Mouse (Mus musculus) hindbrain, embryonic 10.5 days (tissue): ENCODE results near the gene Odf2. TPM values are rescaled to one million over a fixed set of nuclear protein-coding genes. Genes with fewer than 3 reads are reported as not detected.

Experiments used
- DNase-seq: peaks from one replicate; pipeline ENCODE4 v3.0.0-alpha.2; 2017; ENCODE audit warnings: low spot score
- H3K27ac ChIP-seq: fragments of 300-500 bp; sonication (generic); 2 replicates; pipeline ENCODE4 v1.5.1; 2016; ENCODE audit warnings: mild to moderate bottlenecking, moderate library complexity
- H3K27me3 ChIP-seq: fragments of 300-500 bp; sonication (generic); 2 replicates; pipeline ENCODE4 v1.6.1; 2016; ENCODE audit warnings: mild to moderate bottlenecking; ENCODE audit not compliant: poor library complexity, insufficient read depth, severe bottlenecking
- H3K36me3 ChIP-seq: fragments of 300-500 bp; sonication (generic); 2 replicates; pipeline ENCODE4 v1.6.1; 2016; ENCODE audit warnings: mild to moderate bottlenecking, moderate library complexity
- H3K4me1 ChIP-seq: fragments of 300-500 bp; sonication (generic); replicated peaks from 2 replicates; pipeline ENCODE4 v1.6.1; 2016; ENCODE audit warnings: mild to moderate bottlenecking
- H3K4me3 ChIP-seq: fragments of 300-500 bp; sonication (generic); 2 replicates; pipeline ENCODE4 v1.5.1; 2016; ENCODE audit warnings: mild to moderate bottlenecking, moderate library complexity
- H3K9me3 ChIP-seq: fragments of 300-500 bp; sonication (generic); 2 replicates; pipeline ENCODE4 v1.6.1; 2016; ENCODE audit warnings: mild to moderate bottlenecking, moderate library complexity
- WGBS: fragments of 180-500 bp; shearing (Covaris S2); methylation state at CpG from one replicate; pipeline ENCODE4 v1.1.7; 2016; 5-methylcytosine and 5-hydroxymethylcytosine counted together
- polyA plus RNA-seq: library from polyadenylated mRNA; unstranded; fragments of >200 nt; fragmentation: Nextera tagmentation; extraction: Ambion mirVana; gene quantifications from 2 replicates; pipeline ENCODE4 v1.2.1, GENCODE M21; 2016

Gene Odf2
- 111 and 114 TPM in 2 replicates for polyA plus RNA-seq

GRCm38 (mm10) chr2:29889066-29889944, at the start of gene Odf2:
Gene Odf2 (plus strand): TSS chr2:29889221.
- Histone ChIP-seq H3K27me3 (no peaks in the 10 kb centered on the region), H3K4me3 (peak within 1 kb of the TSS; percentile 99), H3K9me3 (no peaks in the 10 kb centered on the region), H3K27ac (peak within 1 kb of the TSS; percentile 97), H3K36me3 (peaks cover 36% of the 10 kb centered on the region), H3K4me1 (peaks cover 23% of the 10 kb centered on the region)
- peak; percentile 100 for DNase-seq
- 1% methylated on average over 70 of the region's 70 CpGs for WGBS

GRCm38 (mm10) chr2:29839460-29839859, 49.6 kb upstream of the Odf2 start:
- H3K27me3 ChIP-seq: peaks cover 16% of the 10 kb centered on the region
- H3K27ac ChIP-seq: peak overlapping the region; percentile 100
- H3K4me3 ChIP-seq: peak overlapping the region; percentile 29
- H3K9me3 ChIP-seq: no peaks in the 10 kb centered on the region
- 23% methylated on average over 4 of the region's 4 CpGs for WGBS
- peak; percentile 91 for DNase-seq
- H3K36me3 ChIP-seq: peaks cover 62% of the 10 kb centered on the region
- H3K4me1 ChIP-seq: peaks cover 97% of the 10 kb centered on the region

GRCm38 (mm10) chr2:29843231-29844105, 45.6 kb upstream of the Odf2 start:
- Histone ChIP-seq H3K9me3 (no peaks in the 10 kb centered on the region), H3K27ac (peak overlapping the region; percentile 100), H3K4me3 (peak overlapping the region; percentile 91), H3K36me3 (peaks cover 55% of the 10 kb centered on the region), H3K27me3 (peaks cover 55% of the 10 kb centered on the region), H3K4me1 (peaks cover 95% of the 10 kb centered on the region)
- WGBS: 35% methylated on average over 9 of the region's 9 CpGs
- DNase-seq: peak; percentile 79

- Histone ChIP-seq H3K36me3 (peaks cover 55% of the 10 kb centered on the region), H3K4me3 (peak overlapping the region; percentile 91), H3K27ac (peak overlapping the region; percentile 100)
Measured at GRCm38 (mm10) chr2:29844115-29844514, 44.9 kb upstream of the Odf2 start.

GRCm38 (mm10) chr2:29844661-29845060, 44.4 kb upstream of the Odf2 start:
- H3K4me1 ChIP-seq: peaks cover 95% of the 10 kb centered on the region
- peaks cover 55% of the 10 kb centered on the region for H3K36me3 ChIP-seq
- peak; percentile 19 for DNase-seq
- peak overlapping the region; percentile 100 for H3K27ac ChIP-seq
- WGBS: 7% methylated on average over 3 of the region's 3 CpGs
- H3K9me3 ChIP-seq: no peaks in the 10 kb centered on the region
- peak overlapping the region; percentile 91 for H3K4me3 ChIP-seq
- H3K27me3 ChIP-seq: peaks cover 55% of the 10 kb centered on the region

More at GRCm38 (mm10) chr2:29844115-29844514, 44.9 kb upstream of the Odf2 start:
- Histone ChIP-seq H3K4me1 (peaks cover 95% of the 10 kb centered on the region), H3K9me3 (no peaks in the 10 kb centered on the region), H3K27me3 (peaks cover 55% of the 10 kb centered on the region)
- no peak for DNase-seq
- WGBS: 31% methylated on average over 2 of the region's 2 CpGs

GRCm38 (mm10) chr2:29845636-29846035, 43.4 kb upstream of the Odf2 start:
- no peak for DNase-seq
- H3K36me3 ChIP-seq: peaks cover 51% of the 10 kb centered on the region
- peaks cover 95% of the 10 kb centered on the region for H3K4me1 ChIP-seq
- peaks cover 55% of the 10 kb centered on the region for H3K27me3 ChIP-seq
- 4% methylated on average over 25 of the region's 25 CpGs for WGBS
- H3K27ac ChIP-seq: peak overlapping the region; percentile 100
- peak overlapping the region; percentile 91 for H3K4me3 ChIP-seq
- no peaks in the 10 kb centered on the region for H3K9me3 ChIP-seq

GRCm38 (mm10) chr2:29846061-29846853, 42.8 kb upstream of the Odf2 start:
- peak; percentile 88 for DNase-seq
- peak overlapping the region; percentile 100 for H3K27ac ChIP-seq
- peak overlapping the region; percentile 91 for H3K4me3 ChIP-seq
- H3K9me3 ChIP-seq: no peaks in the 10 kb centered on the region
- 2% methylated on average over 47 of the region's 47 CpGs for WGBS
- H3K4me1 ChIP-seq: peaks cover 95% of the 10 kb centered on the region
- H3K27me3 ChIP-seq: peaks cover 55% of the 10 kb centered on the region
- peaks cover 46% of the 10 kb centered on the region for H3K36me3 ChIP-seq

GRCm38 (mm10) chr2:29846911-29847310, 42.1 kb upstream of the Odf2 start:
- Histone ChIP-seq H3K9me3 (no peaks in the 10 kb centered on the region), H3K4me1 (peaks cover 97% of the 10 kb centered on the region), H3K27ac (peak overlapping the region; percentile 100), H3K4me3 (peak overlapping the region; percentile 91), H3K27me3 (peaks cover 55% of the 10 kb centered on the region), H3K36me3 (peaks cover 39% of the 10 kb centered on the region)
- 26% methylated on average over 3 of the region's 3 CpGs for WGBS
- peak; percentile 49 for DNase-seq

GRCm38 (mm10) chr2:29849041-29849440, 40.0 kb upstream of the Odf2 start:
- Histone ChIP-seq H3K27me3 (peaks cover 48% of the 10 kb centered on the region), H3K4me3 (no peak overlapping the region), H3K36me3 (peaks cover 18% of the 10 kb centered on the region), H3K27ac (peak overlapping the region; percentile 100), H3K9me3 (no peaks in the 10 kb centered on the region), H3K4me1 (peaks cover 97% of the 10 kb centered on the region)
- no peak for DNase-seq
- 45% methylated on average over 8 of the region's 8 CpGs for WGBS

GRCm38 (mm10) chr2:29849841-29850480, 39.1 kb upstream of the Odf2 start:
- no peaks in the 10 kb centered on the region for H3K9me3 ChIP-seq
- peak overlapping the region; percentile 100 for H3K27ac ChIP-seq
- H3K27me3 ChIP-seq: peaks cover 39% of the 10 kb centered on the region
- peak overlapping the region; percentile 21 for H3K4me3 ChIP-seq
- 40% methylated on average over 5 of the region's 5 CpGs for WGBS
- DNase-seq: peak; percentile 40
- H3K36me3 ChIP-seq: peaks cover 9% of the 10 kb centered on the region; the same call in 1 of the 2 replicates
- peaks cover 99% of the 10 kb centered on the region for H3K4me1 ChIP-seq

GRCm38 (mm10) chr2:29852957-29853485, 36.0 kb upstream of the Odf2 start:
- H3K36me3 ChIP-seq: no peaks in the 10 kb centered on the region
- H3K4me1 ChIP-seq: peaks cover 100% of the 10 kb centered on the region
- H3K27ac ChIP-seq: peak overlapping the region; percentile 100
- 24% methylated on average over 4 of the region's 4 CpGs for WGBS
- H3K27me3 ChIP-seq: peaks cover 10% of the 10 kb centered on the region; the same call in 1 of the 2 replicates
- H3K9me3 ChIP-seq: no peaks in the 10 kb centered on the region
- peak; percentile 79 for DNase-seq
- H3K4me3 ChIP-seq: peak overlapping the region; percentile 31; the same call in 1 of the 2 replicates
